Mouse (Mus musculus) cerebellum, adult 9-11 months (tissue): Measurements from ENCODE around the gene Gm10318.

Experiments used
- DNase-seq: peaks from one replicate; pipeline ENCODE4 v3.0.0; 2022

Gene Gm10318

GRCm38 (mm10) chr10:77852559-77852958 lies at the start of gene Gm10318:
Gene Gm10318 (plus strand): TSS chr10:77852859.
- DNase-seq = no peak

DNA sequence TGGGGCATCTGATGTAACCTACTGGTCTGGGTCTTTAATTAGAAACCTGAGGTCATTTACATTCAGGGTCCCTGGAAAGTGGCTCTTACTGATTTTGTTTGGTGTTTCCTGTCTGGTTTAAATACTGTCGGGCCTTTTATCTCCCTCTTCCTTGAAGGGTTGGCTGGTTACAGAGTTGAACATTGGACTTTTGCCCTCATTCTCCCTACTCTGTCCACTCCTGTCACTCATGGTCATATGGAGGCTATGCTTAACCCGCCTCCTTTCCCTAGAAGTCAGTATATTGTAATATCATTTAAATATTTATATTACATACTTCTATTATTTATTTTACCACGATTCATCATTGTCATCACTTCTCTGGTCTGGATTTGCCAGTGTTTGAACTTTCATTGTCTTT lies 48.6 kb upstream of the Gm10318 start:
- DNase-seq = no peak

DNA sequence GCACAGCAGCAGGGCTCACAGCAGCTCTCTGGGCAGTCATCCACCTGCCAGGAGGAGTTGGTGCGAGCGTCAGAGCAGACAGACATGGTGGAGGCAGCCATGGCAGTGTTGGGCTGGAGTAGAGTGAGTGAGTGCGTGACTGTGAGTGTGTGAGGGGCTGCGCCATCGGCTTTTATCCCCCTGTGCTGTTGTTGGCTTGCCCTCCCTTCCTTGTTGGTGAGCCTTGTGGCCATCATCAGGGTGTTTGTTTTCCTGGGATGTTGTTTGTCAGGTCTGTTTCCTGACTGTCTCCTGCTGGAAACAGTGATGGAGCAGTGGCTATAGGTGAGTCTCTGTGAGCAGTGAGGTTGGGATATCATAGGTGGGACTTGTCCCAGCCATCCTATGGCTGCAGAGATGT lies 40.9 kb upstream of the Gm10318 start, which contains the start of gene Gm9507:
TSS of gene Gm9507 (minus strand) at position 101 of the 400 bp plus-strand sequence.
- no peak for DNase-seq

DNA sequence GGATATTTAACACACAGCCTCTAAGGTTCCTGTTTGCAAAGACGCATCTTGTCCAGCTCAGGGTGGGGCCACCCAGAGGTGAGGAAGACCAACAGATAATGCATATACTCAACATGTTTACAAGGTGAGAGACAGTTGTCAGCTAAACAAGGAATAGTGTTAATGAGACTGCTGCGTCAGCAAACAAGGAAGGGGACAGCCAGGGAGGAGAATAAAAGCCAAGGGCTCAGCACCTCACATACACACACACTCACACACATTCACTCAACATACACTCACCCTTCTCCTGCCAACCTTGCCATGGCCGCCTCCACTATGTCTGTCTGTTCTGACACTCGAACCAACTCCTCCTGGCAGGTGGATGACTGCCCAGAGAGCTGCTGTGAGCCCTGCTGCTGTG lies 38.3 kb upstream of the Gm10318 start, which contains the start of gene Gm2696:
TSS of gene Gm2696 (plus strand) at position 301 of the 400 bp plus-strand sequence.
- no peak for DNase-seq

- no peak for DNase-seq
Observed at GRCm38 (mm10) chr10:77815514-77815913, 37.1 kb upstream of the Gm10318 start.

DNA sequence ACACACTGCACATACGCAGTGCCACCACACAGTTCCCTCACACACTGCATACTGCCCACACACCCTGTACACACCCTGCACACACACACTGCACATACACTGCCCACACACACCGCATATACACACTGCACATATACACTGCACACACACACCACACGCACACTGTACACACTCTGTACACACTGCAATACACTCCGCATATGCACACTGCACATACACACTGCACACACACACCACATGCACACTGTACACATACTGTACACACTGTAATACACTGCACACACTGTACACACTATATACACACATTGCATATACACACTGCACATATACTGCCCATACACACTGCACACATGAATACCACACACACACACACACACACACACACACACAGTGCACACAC lies 34.1 kb upstream of the Gm10318 start:
- DNase-seq = no peak

DNA sequence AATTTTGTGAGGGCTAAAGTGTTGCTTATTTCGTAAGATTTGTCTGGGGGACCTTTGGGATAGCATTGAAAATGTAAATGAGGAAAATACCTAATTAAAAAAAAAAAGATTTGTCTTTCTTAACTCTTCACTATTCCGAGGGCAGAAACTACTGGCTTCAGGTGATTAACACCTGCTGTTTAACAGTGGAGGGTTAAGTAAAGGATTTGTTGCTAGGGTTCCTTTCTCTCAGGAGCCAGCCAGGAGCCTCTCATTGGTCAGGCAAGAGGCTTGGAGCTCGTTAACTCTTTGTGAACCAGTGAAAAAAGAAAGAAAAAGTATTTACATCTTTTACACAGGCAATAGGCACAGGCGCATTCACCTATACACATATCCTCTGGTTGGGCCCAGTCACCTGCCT lies 33.5 kb upstream of the Gm10318 start:
- DNase-seq = no peak

- no peak for DNase-seq
Observed at GRCm38 (mm10) chr10:77826951-77827350, 25.7 kb upstream of the Gm10318 start, which contains the start of gene Krtap10-4. Gene Krtap10-4 (minus strand): TSS chr10:77827095.

- DNase-seq = no peak
Observed at GRCm38 (mm10) chr10:77835647-77836046, 17.0 kb upstream of the Gm10318 start, which contains the start of gene Krtap10-10. Gene Krtap10-10 (plus strand): TSS chr10:77835947.

DNA sequence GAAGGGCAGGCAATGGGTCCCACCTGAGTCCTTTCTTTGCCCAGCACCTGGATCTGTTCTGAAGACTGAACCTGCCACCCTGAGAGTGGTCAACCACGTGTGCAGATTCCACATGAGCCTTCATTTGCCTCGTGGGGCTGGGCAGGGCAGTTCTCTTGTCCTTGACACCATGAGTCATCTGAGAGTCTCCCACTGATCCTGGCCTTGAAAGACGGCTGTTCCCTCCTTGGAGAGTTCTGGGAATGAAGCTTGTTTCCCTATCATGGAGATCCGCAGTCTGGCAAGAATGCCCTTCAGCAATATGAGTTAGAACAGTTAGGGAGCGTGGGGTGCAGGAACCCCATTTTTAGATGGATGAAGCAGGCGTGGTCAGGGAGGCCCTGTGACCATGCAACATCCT lies 13.7 kb upstream of the Gm10318 start:
- DNase-seq = no peak

DNA sequence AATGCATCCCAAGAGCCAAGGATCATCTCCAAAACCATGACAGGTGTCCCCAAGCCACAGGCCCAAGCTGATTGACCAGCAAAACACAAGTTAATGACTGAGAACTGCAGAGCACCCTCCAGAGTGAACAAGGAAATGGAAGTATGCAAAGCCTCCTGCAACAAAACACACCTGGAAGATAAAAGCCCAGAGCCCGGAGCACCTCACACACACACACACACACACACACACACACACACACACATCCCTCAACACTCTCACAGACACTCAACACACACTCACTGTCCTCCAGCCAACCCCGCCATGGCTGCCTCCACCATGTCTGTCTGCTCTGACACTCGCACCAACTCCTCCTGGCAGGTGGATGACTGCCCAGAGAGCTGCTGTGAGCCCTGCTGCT lies 6.2 kb upstream of the Gm10318 start, which contains the start of gene Gm36176:
TSS of gene Gm36176 (plus strand) at position 301 of the 400 bp plus-strand sequence.
- DNase-seq = no peak

GRCm38 (mm10) chr10:77846961-77847360 lies 5.7 kb upstream of the Gm10318 start:
- peak; percentile 58 for DNase-seq

GRCm38 (mm10) chr10:77847538-77847937 lies 5.1 kb upstream of the Gm10318 start:
- DNase-seq = no peak

DNA sequence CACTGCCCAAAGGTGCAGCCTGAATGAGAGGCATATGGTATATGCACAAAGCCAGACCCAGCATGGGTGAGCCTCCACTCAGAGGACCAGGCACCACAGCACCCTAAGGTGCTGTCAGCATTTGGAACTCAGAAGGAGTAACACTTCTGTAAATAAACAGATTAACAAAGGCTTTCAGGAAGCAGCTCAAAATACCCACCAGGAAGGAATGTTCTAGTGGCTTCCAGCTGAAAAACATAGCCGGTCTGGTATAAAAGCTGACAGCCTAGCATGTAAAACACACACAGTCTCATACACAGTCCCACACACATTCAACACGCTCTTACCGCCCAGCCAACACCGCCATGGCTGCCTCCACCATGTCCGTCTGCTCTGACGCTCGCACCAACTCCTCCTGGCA lies 9.0 kb downstream of the Gm10318 start, which contains the start of gene Gm3285:
TSS of gene Gm3285 (plus strand) at position 301 of the 400 bp plus-strand sequence.
- no peak for DNase-seq

DNA sequence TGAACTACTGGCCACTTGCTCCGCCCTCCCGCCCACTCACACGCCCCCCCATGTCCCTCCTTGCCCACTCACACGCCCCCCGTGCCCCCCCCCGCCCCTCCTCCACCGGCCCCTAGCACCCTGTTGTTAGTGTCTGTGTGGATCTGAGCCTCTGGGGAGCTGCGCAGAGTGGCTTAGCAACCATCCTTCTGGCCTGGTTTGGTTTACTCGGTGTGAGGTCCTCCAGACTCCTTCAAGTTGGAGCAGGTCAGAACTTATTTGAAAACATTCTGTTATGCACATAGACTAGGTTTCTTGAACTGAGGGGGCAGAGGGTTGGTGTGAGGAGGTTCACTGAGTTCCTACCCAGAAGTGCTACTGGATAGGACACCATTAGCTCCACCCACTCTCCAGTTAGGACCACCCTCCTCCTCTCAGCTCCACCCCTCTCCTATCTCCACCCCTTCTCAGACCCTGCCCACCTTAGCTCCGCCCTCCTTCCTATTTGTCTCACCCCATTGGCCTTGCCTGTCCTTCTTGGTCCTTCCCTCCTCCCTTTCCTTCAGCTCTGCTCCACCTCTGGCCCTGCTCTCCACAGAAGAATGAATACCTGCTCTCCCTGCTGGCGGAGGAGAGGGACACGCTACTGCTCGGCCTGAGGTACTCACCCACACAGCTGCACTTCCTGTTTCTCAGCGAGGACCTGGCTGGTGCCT lies 11.6 kb downstream of the Gm10318 start:
- peak; percentile 49 for DNase-seq

DNA sequence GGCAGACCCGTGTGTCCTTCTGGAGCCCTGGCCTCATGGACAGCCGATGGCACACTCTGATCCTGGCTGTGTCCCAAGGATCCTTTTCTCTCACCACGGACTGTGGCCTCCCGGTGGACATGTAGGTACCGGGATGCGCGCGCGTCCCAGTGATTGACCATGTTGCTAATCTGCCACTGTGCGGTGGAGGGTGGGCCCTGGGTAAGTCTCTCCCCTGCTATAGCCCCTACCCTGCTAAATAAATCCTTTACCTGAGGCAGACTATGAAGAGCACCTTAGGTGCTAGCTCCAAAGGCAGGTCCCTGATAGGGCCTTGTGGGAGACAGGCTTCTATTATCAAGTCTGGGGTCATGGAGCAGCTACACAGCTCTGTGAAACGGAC lies 12.1 kb downstream of the Gm10318 start:
- no peak for DNase-seq

- no peak for DNase-seq
Observed at GRCm38 (mm10) chr10:77867546-77867945, 14.9 kb downstream of the Gm10318 start.

DNA sequence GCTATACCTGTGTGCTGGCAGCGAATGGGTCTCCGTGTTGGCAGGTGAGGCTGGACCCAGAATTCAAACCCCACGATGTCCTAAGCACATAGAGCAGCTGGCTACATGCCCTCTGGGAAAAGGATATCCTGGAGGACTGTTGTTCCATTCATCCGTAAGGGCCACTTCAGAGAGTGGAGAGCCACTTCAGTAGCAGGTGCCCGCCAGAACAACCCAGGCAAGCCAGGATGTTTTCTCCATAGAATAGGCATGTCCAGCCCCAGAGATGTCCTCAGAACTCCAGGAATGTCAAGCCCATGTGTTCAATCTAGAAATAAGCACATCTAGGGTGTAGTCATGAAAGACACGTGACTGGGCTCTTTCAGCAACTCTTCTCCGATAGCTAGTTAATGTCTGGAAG lies 17.0 kb downstream of the Gm10318 start:
- no peak for DNase-seq

GRCm38 (mm10) chr10:77878985-77879384 lies 26.3 kb downstream of the Gm10318 start:
- no peak for DNase-seq

- no peak for DNase-seq
Observed at GRCm38 (mm10) chr10:77880305-77880704, 27.6 kb downstream of the Gm10318 start.

- DNase-seq = no peak
Observed at GRCm38 (mm10) chr10:77882553-77882952, 29.9 kb downstream of the Gm10318 start.

- no peak for DNase-seq
Observed at GRCm38 (mm10) chr10:77886007-77886747, 33.5 kb downstream of the Gm10318 start.

- no peak for DNase-seq
Observed at GRCm38 (mm10) chr10:77890987-77891565, 38.4 kb downstream of the Gm10318 start.

GRCm38 (mm10) chr10:77895562-77895961 lies 42.9 kb downstream of the Gm10318 start:
- DNase-seq = no peak
